9 mouse cellular contexts compared by ENCODE assay signal in the genomic region with DNA sequence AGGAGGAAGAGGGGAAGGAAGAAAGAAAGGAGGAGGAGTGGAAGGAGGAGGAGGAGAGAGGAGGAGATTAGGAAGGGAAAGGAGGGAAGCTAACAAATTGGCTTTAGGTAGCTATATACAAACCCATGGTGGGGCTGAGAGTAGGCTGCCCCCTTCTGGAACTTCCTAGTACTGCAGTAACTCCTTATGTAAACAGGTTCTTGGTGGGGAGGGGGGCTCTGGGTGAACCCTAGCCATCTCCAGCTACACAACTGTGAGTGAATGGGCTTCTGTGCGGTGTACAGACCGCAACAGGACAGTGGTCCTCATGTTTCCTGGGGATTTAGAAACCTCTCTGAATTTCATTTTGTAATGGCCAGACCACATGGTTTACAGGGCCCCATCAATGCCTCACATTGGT. TPM values are rescaled to one million over a fixed set of nuclear protein-coding genes. Genes with fewer than 3 reads are reported as not detected.
DNase-seq lines count a peak whose midpoint lies in the region; ATAC-seq and TF ChIP-seq lines count a peak whose summit lies in the region.
"Had no signal": no experiment of that assay in that cellular context is flagged by ENCODE, and none has a peak within 500 bp of the region (broad histone marks: within the 10 kb centered on the region; RNA-seq: fewer than 3 reads in every experiment).

No protein-coding gene starts in this region.

- 0 out of 2 replicates have a peak, but pooled peaks have one; percentile 34 for ATAC-seq in midbrain, embryonic 12.5 days (ENCODE audit: low FRiP score, low read depth)
- ATAC-seq in midbrain, embryonic 13.5 days = no peak
- no peak for ATAC-seq in limb, embryonic 14.5 days (ENCODE audit: low FRiP score, low read depth)

- no peak overlapping the region for H3K4me3 ChIP-seq in midbrain, embryonic 12.5 days
- no peak overlapping the region for H3K4me3 ChIP-seq in midbrain, embryonic 13.5 days (replicated peaks)
- no peak overlapping the region for H3K4me3 ChIP-seq in limb, embryonic 14.5 days (replicated peaks; ENCODE audit: low read length)
- H3K4me3 ChIP-seq: heart, embryonic 13.5 days had no signal

- no peaks in the 10 kb centered on the region for H3K9me3 ChIP-seq in midbrain, embryonic 12.5 days
- H3K9me3 ChIP-seq in midbrain, embryonic 13.5 days = no peaks in the 10 kb centered on the region
- no peaks in the 10 kb centered on the region for H3K9me3 ChIP-seq in limb, embryonic 14.5 days (ENCODE audit: control insufficient read depth, low read length)
- H3K9me3 ChIP-seq: heart, embryonic 13.5 days had no signal

- H3K9ac ChIP-seq in midbrain, embryonic 12.5 days (replicated peaks) = no peak overlapping the region
- no peak overlapping the region for H3K9ac ChIP-seq in midbrain, embryonic 13.5 days (replicated peaks)
- H3K9ac ChIP-seq in limb, embryonic 14.5 days (ENCODE audit: low read depth, low read length, severe bottlenecking) = no peak overlapping the region
- H3K9ac ChIP-seq: heart, embryonic 13.5 days had no signal

- no peak overlapping the region for H3K27ac ChIP-seq in midbrain, embryonic 12.5 days (replicated peaks)
- H3K27ac ChIP-seq in midbrain, embryonic 13.5 days = no peak overlapping the region
- H3K27ac ChIP-seq in limb, embryonic 14.5 days (replicated peaks; ENCODE audit: low read depth, low read length) = no peak overlapping the region
- H3K27ac ChIP-seq: heart, embryonic 13.5 days had no signal

- H3K36me3 ChIP-seq in midbrain, embryonic 12.5 days = no peaks in the 10 kb centered on the region
- no peaks in the 10 kb centered on the region for H3K36me3 ChIP-seq in midbrain, embryonic 13.5 days
- H3K36me3 ChIP-seq in limb, embryonic 14.5 days (ENCODE audit: control insufficient read depth, insufficient read depth, low read length) = no peaks in the 10 kb centered on the region
- H3K36me3 ChIP-seq: heart, embryonic 13.5 days had no signal

- no peaks in the 10 kb centered on the region for H3K27me3 ChIP-seq in midbrain, embryonic 12.5 days
- no peaks in the 10 kb centered on the region for H3K27me3 ChIP-seq in midbrain, embryonic 13.5 days
- H3K27me3 ChIP-seq in limb, embryonic 14.5 days (ENCODE audit: control insufficient read depth, insufficient read depth, low read length) = no peaks in the 10 kb centered on the region
- H3K27me3 ChIP-seq: heart, embryonic 13.5 days had no signal

- no peaks in the 10 kb centered on the region for H3K4me1 ChIP-seq in midbrain, embryonic 12.5 days
- H3K4me1 ChIP-seq in midbrain, embryonic 13.5 days (replicated peaks) = no peaks in the 10 kb centered on the region
- H3K4me1 ChIP-seq in limb, embryonic 14.5 days (ENCODE audit: control insufficient read depth, insufficient read depth, low read length) = no peaks in the 10 kb centered on the region
- H3K4me1 ChIP-seq: heart, embryonic 13.5 days had no signal

- DNase-seq in R1 (ENCODE audit: low read depth, low spot score) = peak; percentile 82
- peak; percentile 35 to 58 for DNase-seq in cerebellum, adult 18-20 months
- DNase-seq in heart, postnatal 14 days = peak; percentile 49 to 72
- DNase-seq in limb, embryonic 14.5 days (ENCODE audit: low spot score) = peak; percentile 29
- peak; percentile 27 for DNase-seq in right cerebral cortex, postnatal 14 days
- no peak for DNase-seq in urinary bladder, adult 2 months (ENCODE audit: low spot score)

- WGBS in midbrain, embryonic 12.5 days = 31% methylated on average over 2 of the region's 2 CpGs
- 32% methylated on average over 2 of the region's 2 CpGs for WGBS in midbrain, embryonic 13.5 days
- WGBS in limb, embryonic 14.5 days = 35% methylated on average over 2 of the region's 2 CpGs

- TF ChIP-seq POLR2A in limb, embryonic 14.5 days (IDR thresholded peaks at IDR 0.05; ENCODE audit: borderline replicate concordance, extremely low read depth, insufficient read depth, insufficient read length) = no peak

- intact Hi-C loops in heart, postnatal 14 days (cut with DNase I) = loop anchor here (1.0 to 2.0 kb wide), 3 partner anchors 36 to 72 kb away; a partner anchor contains a TSS

- H3K4me2 ChIP-seq in midbrain, embryonic 12.5 days (replicated peaks) = no peak overlapping the region
- H3K4me2 ChIP-seq in midbrain, embryonic 13.5 days (replicated peaks) = no peak overlapping the region
- no peak overlapping the region for H3K4me2 ChIP-seq in limb, embryonic 14.5 days (replicated peaks; ENCODE audit: low read depth, low read length, severe bottlenecking)
- H3K4me2 ChIP-seq: heart, embryonic 13.5 days had no signal

RNA-seq across cellular contexts. Expression of a gene that starts 24.6 kb away (rescaled TPM):
- 50.2 and 51.6 TPM in 2 replicates for polyA plus RNA-seq in midbrain, embryonic 12.5 days (2016; fragmentation: Nextera tagmentation; extraction: Ambion mirVana)
- polyA plus RNA-seq in midbrain, embryonic 13.5 days (2015; fragmentation: Nextera tagmentation; extraction: Ambion mirVana) = 43.5 and 51.8 TPM in 2 replicates
- 10 to 100 TPM; 25.2 to 27.0 TPM for total RNA-seq in heart, postnatal 14 days (2021)
- 42.1 and 53.1 TPM in 2 replicates for polyA plus RNA-seq in limb, embryonic 14.5 days (2012; rRNA removed)
- polyA plus RNA-seq in limb, embryonic 14.5 days (2014; fragmentation: Nextera tagmentation; extraction: Ambion mirVana) = 46.6 and 49.2 TPM in 2 replicates
- 29.6 and 33.9 TPM in 2 replicates for polyA plus RNA-seq in urinary bladder, adult 2 months (2012; rRNA removed)

RNA-seq across cellular contexts. Expression of a gene that starts 31.5 kb away (rescaled TPM):
- polyA plus RNA-seq in midbrain, embryonic 12.5 days (2016; fragmentation: Nextera tagmentation; extraction: Ambion mirVana) = 29.7 and 31.0 TPM in 2 replicates
- 34.5 and 36.7 TPM in 2 replicates for polyA plus RNA-seq in midbrain, embryonic 13.5 days (2015; fragmentation: Nextera tagmentation; extraction: Ambion mirVana)
- 1 to 10 TPM; 4.6 to 5.3 TPM for total RNA-seq in heart, postnatal 14 days (2021)
- 39.7 and 48.1 TPM in 2 replicates for polyA plus RNA-seq in limb, embryonic 14.5 days (2012; rRNA removed)
- polyA plus RNA-seq in limb, embryonic 14.5 days (2014; fragmentation: Nextera tagmentation; extraction: Ambion mirVana) = 48.1 and 53.7 TPM in 2 replicates
- polyA plus RNA-seq in urinary bladder, adult 2 months (2012; rRNA removed) = 39.8 and 70.3 TPM in 2 replicates

RNA-seq across cellular contexts. Expression of a gene that starts 38.6 kb away (rescaled TPM):
- polyA plus RNA-seq in midbrain, embryonic 12.5 days (2016; fragmentation: Nextera tagmentation; extraction: Ambion mirVana) = 0.60 and 1.2 TPM in 2 replicates
- polyA plus RNA-seq in midbrain, embryonic 13.5 days (2015; fragmentation: Nextera tagmentation; extraction: Ambion mirVana) = 0.46 and 0.54 TPM in 2 replicates
- total RNA-seq in heart, postnatal 14 days (2021) = not detected
- polyA plus RNA-seq in limb, embryonic 14.5 days (2012; rRNA removed) = 2.6 and 3.8 TPM in 2 replicates
- 0.57 and 0.70 TPM in 2 replicates for polyA plus RNA-seq in limb, embryonic 14.5 days (2014; fragmentation: Nextera tagmentation; extraction: Ambion mirVana)
- polyA plus RNA-seq in urinary bladder, adult 2 months (2012; rRNA removed) = 1.1 and 1.9 TPM in 2 replicates
- polyA plus RNA-seq: heart, embryonic 13.5 days had no signal
